Mouse (Mus musculus) forebrain, embryonic 11.5 days (tissue): ENCODE measurements at regions not wholly inside any gene's neighbourhood (a gene's known extent, or its start where the extent isn't known, plus 50 kb on each side); places are given as distances from the start of the nearest gene placed in this dataset.

Experiments used
- ATAC-seq: fragments of 200-750 bp; cut with Nextera tagmentation; replicated peaks from 2 replicates; pipeline ENCODE4 v1.8.0; 2017; ENCODE audit warnings: moderate TSS enrichment; ENCODE audit not compliant: low FRiP score
- DNase-seq: peaks from one replicate; pipeline ENCODE4 v3.0.0-alpha.2; 2017; ENCODE audit warnings: low spot score
- H3K27ac ChIP-seq: fragments of 300-500 bp; sonication (generic); 2 replicates; pipeline ENCODE4 v1.5.1; 2014; ENCODE audit warnings: low read depth, low read length
- H3K27me3 ChIP-seq: fragments of 300-500 bp; sonication (generic); 2 replicates; pipeline ENCODE4 v1.6.1; 2014; ENCODE audit warnings: mild to moderate bottlenecking, low read length, mixed read lengths; ENCODE audit not compliant: control insufficient read depth, insufficient read depth
- H3K36me3 ChIP-seq: fragments of 300-500 bp; sonication (generic); 2 replicates; pipeline ENCODE4 v1.6.1; 2014; ENCODE audit warnings: mild to moderate bottlenecking, low read length, moderate library complexity, mixed read lengths; ENCODE audit not compliant: control insufficient read depth, insufficient read depth
- H3K4me1 ChIP-seq: fragments of 300-500 bp; sonication (generic); replicated peaks from 2 replicates; pipeline ENCODE4 v1.6.1; 2014; ENCODE audit warnings: low read length, mixed read lengths; ENCODE audit not compliant: control insufficient read depth, insufficient read depth
- H3K4me2 ChIP-seq: fragments of 300-500 bp; sonication (generic); 2 replicates; pipeline ENCODE4 v1.6.1; 2014; ENCODE audit warnings: low read depth, mild to moderate bottlenecking, low read length, moderate library complexity, mixed read lengths; ENCODE audit not compliant: severe bottlenecking
- H3K4me3 ChIP-seq: fragments of 300-500 bp; sonication (generic); 2 replicates; pipeline ENCODE4 v1.5.1; 2014; ENCODE audit warnings: low read depth, low read length
- H3K9ac ChIP-seq: fragments of 300-500 bp; sonication (generic); 2 replicates; pipeline ENCODE4 v1.6.1; 2014; ENCODE audit warnings: low read length
- H3K9me3 ChIP-seq: fragments of 300-500 bp; sonication (generic); 2 replicates; pipeline ENCODE4 v1.6.1; 2016; ENCODE audit warnings: low read length, mixed read lengths; ENCODE audit not compliant: control insufficient read depth
- WGBS: fragments of 180-500 bp; shearing (Covaris S2); extraction: QIAGEN DNeasy Blood & Tissue Kit; methylation state at CpG from one replicate; pipeline ENCODE4 v1.1.7; 2014; 5-methylcytosine and 5-hydroxymethylcytosine counted together

DNA sequence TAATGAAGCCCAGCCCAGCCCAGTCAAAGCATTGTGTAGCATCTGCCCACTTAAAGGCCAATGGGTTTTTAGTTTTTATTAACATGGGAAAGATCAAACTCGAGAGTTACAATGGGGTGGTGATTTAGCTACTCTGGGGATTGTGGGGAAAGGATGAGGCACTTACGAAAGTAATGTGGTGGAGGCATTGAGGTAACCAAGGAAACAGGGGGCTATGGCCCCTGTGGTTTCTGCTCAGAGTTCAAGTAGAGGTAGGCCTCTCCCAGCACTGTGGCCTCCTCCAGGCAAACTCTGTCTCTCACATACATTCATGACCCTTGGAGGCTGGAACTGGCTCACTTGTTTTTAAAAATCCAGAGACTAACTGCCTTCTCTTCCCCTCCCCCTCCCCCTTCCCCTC lies 128.4 kb downstream of the Utp6 start:
- no peaks in the 10 kb centered on the region for H3K27me3 ChIP-seq
- no peaks in the 10 kb centered on the region for H3K9me3 ChIP-seq
- no peak overlapping the region for H3K4me2 ChIP-seq
- DNase-seq (no peak), ATAC-seq (no peak)
- H3K4me1 ChIP-seq = no peaks in the 10 kb centered on the region
- no peak overlapping the region for H3K27ac ChIP-seq
- no peak overlapping the region for H3K9ac ChIP-seq
- no peak overlapping the region for H3K4me3 ChIP-seq
- H3K36me3 ChIP-seq = no peaks in the 10 kb centered on the region
- 53% methylated on average over 2 of the region's 2 CpGs for WGBS

DNA sequence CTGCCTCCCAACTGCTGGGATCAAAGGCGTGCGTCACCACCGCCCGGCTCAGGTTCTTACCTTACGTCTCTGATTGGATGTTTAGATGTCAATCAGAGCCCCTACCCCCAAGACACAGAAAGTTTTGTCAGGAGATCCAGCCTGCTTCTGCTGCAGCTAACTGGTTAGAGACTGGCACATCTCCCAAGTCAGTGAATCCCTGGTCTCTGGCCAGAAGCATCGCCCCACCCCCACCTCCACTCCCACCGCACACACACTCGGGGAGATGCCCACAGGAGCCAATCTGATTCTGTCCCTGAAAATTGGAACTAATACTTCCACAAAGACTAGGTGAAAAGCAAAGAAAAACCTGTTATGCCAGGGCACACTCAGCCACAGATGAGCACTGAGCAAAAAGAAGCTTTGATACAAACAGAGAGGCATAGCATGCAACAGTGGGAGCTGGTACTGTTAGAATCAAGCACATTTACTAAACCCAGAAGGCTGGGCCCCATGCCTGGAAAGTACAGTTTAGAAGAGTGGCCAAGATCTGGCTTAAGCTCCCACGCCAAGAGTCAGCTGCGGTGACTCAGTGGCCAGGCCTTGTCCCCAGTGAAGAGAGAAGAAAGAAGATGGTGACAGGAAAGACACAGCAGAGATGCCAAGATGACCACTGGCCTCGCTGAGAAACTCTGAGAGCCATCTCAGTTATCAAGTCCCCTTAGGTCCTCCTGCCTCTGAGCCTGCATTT lies 130.4 kb downstream of the Utp6 start:
- DNase-seq (no peak), ATAC-seq (no peak)
- Histone ChIP-seq H3K4me2 (no peak overlapping the region), H3K9me3 (no peaks in the 10 kb centered on the region), H3K4me1 (no peaks in the 10 kb centered on the region), H3K27ac (no peak overlapping the region), H3K27me3 (no peaks in the 10 kb centered on the region), H3K9ac (no peak overlapping the region), H3K36me3 (no peaks in the 10 kb centered on the region), H3K4me3 (no peak overlapping the region)
- WGBS = 91% methylated on average over 11 of the region's 11 CpGs

DNA sequence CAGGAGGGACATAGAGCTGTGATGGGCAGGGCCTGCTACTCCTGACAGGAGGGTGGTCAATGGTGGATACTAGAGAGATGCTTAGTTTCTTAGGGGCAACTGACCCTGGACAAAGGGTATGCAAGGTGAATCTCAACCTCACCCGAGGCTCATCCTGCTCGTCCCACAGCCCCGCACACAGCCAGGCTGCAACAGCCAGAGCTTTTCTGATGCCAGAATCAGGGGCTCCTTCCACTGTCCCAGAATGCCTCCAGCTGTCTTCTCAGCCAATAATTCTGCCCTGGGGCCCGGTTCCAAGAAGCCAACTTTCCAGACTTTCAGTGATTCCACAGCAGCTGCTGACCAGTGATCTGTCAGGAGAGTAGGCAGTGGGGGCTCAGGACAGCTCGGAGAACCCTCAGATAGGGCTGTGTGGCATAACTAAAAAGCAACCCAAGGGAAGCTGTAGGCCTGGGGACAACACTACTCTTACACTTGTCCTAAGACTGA lies 131.6 kb downstream of the Utp6 start:
- no peak for ATAC-seq
- DNase-seq = no peak
- Histone ChIP-seq H3K36me3 (no peaks in the 10 kb centered on the region), H3K9ac (no peak overlapping the region), H3K27me3 (no peaks in the 10 kb centered on the region), H3K4me3 (no peak overlapping the region), H3K4me1 (no peaks in the 10 kb centered on the region), H3K4me2 (no peak overlapping the region), H3K9me3 (no peaks in the 10 kb centered on the region), H3K27ac (no peak overlapping the region)
- 90% methylated on average over 5 of the region's 5 CpGs for WGBS

DNA sequence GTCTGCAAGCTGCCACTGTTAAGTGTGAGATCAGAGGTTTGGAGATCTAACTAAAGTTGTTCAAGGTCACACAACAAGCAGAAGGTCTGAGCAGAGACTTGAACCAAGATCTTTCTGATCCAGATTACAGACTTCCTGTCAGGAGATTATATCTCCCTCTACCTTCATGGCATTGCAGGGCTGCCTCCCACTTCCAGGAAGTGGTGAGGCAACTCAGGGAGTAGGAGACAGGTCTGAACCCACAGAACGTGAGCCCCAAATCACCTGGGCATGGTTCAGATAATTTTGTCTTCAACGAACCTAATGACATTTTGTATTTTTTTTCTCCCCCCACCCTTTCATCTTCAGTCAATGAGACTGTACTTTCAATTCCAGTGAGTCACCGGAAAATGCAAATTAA lies 135.2 kb downstream of the Utp6 start:
- H3K36me3 ChIP-seq = no peaks in the 10 kb centered on the region
- no peak overlapping the region for H3K9ac ChIP-seq
- DNase-seq = no peak
- no peak overlapping the region for H3K4me3 ChIP-seq
- no peaks in the 10 kb centered on the region for H3K27me3 ChIP-seq
- no peak for ATAC-seq
- H3K27ac ChIP-seq = no peak overlapping the region
- no peaks in the 10 kb centered on the region for H3K9me3 ChIP-seq
- H3K4me2 ChIP-seq = no peak overlapping the region
- no peaks in the 10 kb centered on the region for H3K4me1 ChIP-seq
- WGBS = 93% methylated on average over 3 of the region's 3 CpGs

DNA sequence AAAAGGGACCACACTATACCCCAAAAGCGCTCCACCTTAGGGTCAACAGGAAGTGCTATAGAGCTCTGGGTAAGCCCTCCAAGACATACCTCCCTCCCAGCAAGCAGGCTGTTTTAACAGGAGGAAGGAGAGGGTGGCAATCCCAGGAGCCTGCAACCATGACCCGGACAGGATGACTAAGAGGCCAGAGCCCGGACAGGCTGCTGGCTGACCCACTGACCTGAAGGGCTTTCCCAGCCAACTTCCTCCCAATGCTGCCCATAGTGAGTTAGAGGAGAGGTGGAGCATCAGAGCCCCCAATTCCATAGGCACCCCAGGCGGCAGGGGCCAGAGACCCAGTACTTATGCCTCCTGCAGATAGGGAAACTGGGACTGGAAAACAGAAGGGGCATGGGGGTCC lies 136.3 kb downstream of the Utp6 start:
- no peaks in the 10 kb centered on the region for H3K36me3 ChIP-seq
- no peak overlapping the region for H3K4me3 ChIP-seq
- H3K4me2 ChIP-seq = no peak overlapping the region
- no peaks in the 10 kb centered on the region for H3K9me3 ChIP-seq
- no peaks in the 10 kb centered on the region for H3K4me1 ChIP-seq
- no peaks in the 10 kb centered on the region for H3K27me3 ChIP-seq
- ATAC-seq = no peak
- no peak for DNase-seq
- WGBS = 89% methylated on average over 4 of the region's 4 CpGs
- no peak overlapping the region for H3K9ac ChIP-seq
- no peak overlapping the region for H3K27ac ChIP-seq

DNA sequence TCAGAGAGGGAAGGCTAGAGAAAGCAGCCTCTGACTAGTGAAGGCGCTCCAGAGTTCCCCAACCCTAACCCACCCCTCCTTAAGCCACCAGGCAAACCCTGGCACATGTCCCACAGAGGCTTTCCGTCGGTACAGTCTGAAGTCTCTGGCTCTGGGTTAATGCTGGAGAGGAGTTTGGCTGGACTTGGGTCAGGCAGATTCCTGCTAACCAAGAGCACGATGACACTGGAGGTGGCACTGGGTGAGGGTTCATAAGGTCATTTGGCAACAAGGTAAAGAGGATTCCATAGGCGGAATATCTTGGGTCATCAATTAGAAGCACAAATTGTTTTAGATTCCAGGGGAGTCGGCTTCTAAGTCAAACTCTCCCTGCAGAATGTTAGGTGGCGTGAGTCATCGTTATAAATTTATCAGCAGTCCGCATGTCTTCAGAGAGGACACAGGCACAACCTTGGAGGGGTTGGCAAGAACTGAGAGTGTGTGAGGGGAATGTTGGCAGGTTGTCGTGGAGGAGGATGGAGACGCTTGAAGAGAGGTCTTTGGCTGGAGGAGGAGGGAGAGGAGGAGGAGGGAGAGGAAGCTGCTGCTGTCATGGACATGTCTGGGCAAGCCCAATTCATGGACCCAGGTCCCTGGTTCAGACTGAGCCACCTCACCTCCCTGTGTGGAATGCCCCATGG lies 138.4 kb downstream of the Utp6 start:
- H3K4me1 ChIP-seq = no peaks in the 10 kb centered on the region
- DNase-seq = no peak
- no peak overlapping the region for H3K9ac ChIP-seq
- no peak overlapping the region for H3K27ac ChIP-seq
- no peaks in the 10 kb centered on the region for H3K36me3 ChIP-seq
- 90% methylated on average over 11 of the region's 11 CpGs for WGBS
- no peaks in the 10 kb centered on the region for H3K9me3 ChIP-seq
- H3K27me3 ChIP-seq = no peaks in the 10 kb centered on the region
- H3K4me2 ChIP-seq = no peak overlapping the region
- ATAC-seq = no peak
- no peak overlapping the region for H3K4me3 ChIP-seq

DNA sequence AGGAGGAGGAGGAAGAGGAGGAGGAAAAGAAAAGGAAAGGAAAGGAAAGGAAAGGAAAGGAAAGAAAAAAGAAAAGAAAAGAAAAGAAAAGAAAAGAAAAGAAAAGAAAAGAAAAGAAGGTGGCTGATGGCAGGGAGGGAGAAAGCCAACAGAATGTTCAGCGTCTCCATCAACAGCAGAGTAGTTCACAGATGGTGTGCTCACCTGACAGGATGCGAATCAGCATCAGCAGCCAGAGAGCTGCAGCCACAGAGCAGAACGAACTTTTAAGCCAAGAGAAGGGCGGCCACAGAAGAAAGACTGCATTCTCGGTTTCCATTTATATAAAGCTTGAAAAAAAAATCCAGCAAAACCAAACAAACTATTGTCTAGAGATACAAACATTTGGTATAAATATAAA lies 140.2 kb downstream of the Utp6 start:
- 83% methylated on average over 5 of the region's 5 CpGs for WGBS
- no peak overlapping the region for H3K27ac ChIP-seq
- no peaks in the 10 kb centered on the region for H3K9me3 ChIP-seq
- H3K36me3 ChIP-seq = no peaks in the 10 kb centered on the region
- no peaks in the 10 kb centered on the region for H3K4me1 ChIP-seq
- no peak overlapping the region for H3K4me3 ChIP-seq
- ATAC-seq = no peak
- no peak overlapping the region for H3K9ac ChIP-seq
- no peaks in the 10 kb centered on the region for H3K27me3 ChIP-seq
- H3K4me2 ChIP-seq = no peak overlapping the region
- no peak for DNase-seq

DNA sequence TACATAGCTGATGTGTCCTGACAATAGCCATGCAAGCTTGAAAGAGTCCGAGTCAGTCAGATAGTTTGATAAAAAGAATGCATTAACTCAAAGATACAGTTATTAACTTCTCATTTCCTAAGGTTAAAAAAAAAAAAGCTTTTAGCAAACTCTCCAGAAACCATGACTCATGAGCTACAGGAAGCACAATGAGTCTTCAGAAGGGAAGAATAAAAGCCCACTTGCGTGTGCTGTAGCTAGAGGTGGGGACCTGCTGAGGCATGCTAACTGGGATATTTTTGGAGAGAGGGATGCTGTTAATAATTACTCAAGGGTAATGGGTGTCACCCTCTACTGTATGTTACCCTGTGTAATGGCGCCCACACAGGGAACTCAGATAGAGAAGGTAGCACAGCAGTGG lies 147.0 kb downstream of the Utp6 start:
- Histone ChIP-seq H3K9ac (no peak overlapping the region), H3K9me3 (no peaks in the 10 kb centered on the region), H3K36me3 (no peaks in the 10 kb centered on the region), H3K4me2 (no peak overlapping the region), H3K27ac (no peak overlapping the region), H3K4me3 (no peak overlapping the region), H3K4me1 (no peaks in the 10 kb centered on the region), H3K27me3 (no peaks in the 10 kb centered on the region)
- 88% methylated on average over 3 of the region's 3 CpGs for WGBS
- DNase-seq (no peak), ATAC-seq (no peak)
